Mouse (Mus musculus): ENCODE measurements around the gene Boc.

DNA sequence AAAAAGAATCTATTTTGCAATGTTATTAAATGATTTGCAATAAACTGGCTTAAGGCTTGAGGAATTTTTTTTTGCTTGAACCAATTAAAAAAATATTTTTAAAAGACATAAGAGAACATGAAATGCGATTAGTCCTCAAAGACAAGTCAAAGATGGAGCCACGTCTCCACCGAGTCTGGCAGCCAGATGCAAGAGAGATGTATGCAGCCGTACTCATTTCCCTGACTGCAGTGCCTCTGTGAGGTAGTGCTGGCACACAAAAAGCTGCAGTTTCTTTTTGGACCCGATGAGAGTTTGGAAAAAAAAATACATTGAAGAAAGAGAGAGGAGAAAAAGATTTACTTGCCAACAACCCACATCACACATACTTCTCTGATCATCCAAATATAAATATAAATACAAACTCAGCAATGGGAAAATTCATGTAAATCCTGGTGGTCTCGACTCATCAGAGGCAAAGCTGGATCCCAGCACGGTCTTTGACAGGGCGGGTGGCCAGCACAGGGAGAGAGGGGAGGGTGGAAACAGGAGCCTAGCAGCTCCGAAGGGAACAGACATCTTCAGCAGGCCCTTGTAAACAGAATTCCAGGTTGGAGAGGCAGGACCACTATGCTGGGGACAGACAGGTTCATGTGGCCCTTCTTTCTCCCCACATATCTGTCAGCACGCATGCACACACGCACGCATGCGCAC, 48.0 kb downstream of the Boc start:
- no peak for TF ChIP-seq CTCF (IDR thresholded peaks at IDR 0.05; ENCODE audit: low read depth)
- TF ChIP-seq EP300 (IDR thresholded peaks at IDR 0.05; ENCODE audit: low read depth) = no peak
